ENCODE assay signal across 16 mouse cellular contexts in the genomic region with DNA sequence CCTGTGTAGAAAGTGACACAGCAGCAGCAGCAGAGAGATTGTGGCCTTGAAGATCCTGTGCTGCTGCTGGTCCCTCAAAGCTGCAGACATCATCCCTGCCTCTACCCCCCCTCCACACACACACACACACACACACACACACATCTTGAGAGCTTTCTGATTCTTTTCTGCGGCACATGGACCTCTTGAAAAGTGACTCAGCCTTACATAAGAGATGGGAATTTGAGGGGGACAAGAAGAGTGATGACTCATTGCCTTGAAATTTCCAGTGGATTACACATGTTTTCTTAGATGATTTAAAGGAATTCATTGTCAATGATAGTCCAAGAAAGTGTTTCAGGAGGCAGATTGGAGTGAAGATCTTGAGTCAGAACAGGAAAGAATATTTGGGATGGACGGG. TPM values are rescaled to one million over a fixed set of nuclear protein-coding genes. Genes with fewer than 3 reads are reported as not detected.
DNase-seq lines count a peak whose midpoint lies in the region; TF ChIP-seq lines count a peak whose summit lies in the region.
"Had no signal": no experiment of that assay in that cellular context is flagged by ENCODE, and none has a peak within 500 bp of the region (broad histone marks: within the 10 kb centered on the region; RNA-seq: fewer than 3 reads in every experiment).

No protein-coding gene starts in this region.

- H3K27me3 ChIP-seq in C2C12 (ENCODE audit: control insufficient read depth, insufficient read depth, insufficient read length), result no peaks in the 10 kb centered on the region
- H3K27me3 ChIP-seq: forebrain, embryonic 12.5 days; kidney, embryonic 15.5 days; limb, embryonic 15.5 days had no signal

- no peak overlapping the region for H3K4me3 ChIP-seq in lung, adult 2 months (replicated peaks; ENCODE audit: extremely low read depth, low read depth, low read length)
- H3K4me3 ChIP-seq in C2C12 (ENCODE audit: insufficient read depth, poor library complexity, severe bottlenecking), result no peak overlapping the region
- no peak overlapping the region for H3K4me3 ChIP-seq in embryonic fibroblast, embryonic 13.5 days (ENCODE audit: insufficient read depth, low read length)
- H3K4me3 ChIP-seq: forebrain, embryonic 12.5 days; kidney, embryonic 15.5 days; left cerebral cortex, adult 2 months; limb, embryonic 15.5 days had no signal

- TF ChIP-seq POLR2A in lung, adult 2 months (IDR thresholded peaks at IDR 0.05; ENCODE audit: borderline replicate concordance, extremely low read depth, low read depth, low read length), result no peak
- no peak for TF ChIP-seq POLR2A in embryonic fibroblast, embryonic 13.5 days (IDR thresholded peaks at IDR 0.05; ENCODE audit: low read depth, low read length)

- H3ac ChIP-seq in C2C12 (ENCODE audit: control insufficient read depth, insufficient read length, low read depth), result peak overlapping the region; percentile 27

- H3K79me2 ChIP-seq in C2C12 (ENCODE audit: control insufficient read depth, insufficient read depth), result no peaks in the 10 kb centered on the region

- no peaks in the 10 kb centered on the region for H3K79me3 ChIP-seq in C2C12 (ENCODE audit: low read depth)

- DNase-seq in heart, adult 18-20 months, result peak; percentile 18 to 28
- DNase-seq in heart, postnatal 14 days, result no peak
- peak; percentile 51 for DNase-seq in lung, postnatal 36 days
- DNase-seq in lung, adult 2 months, result no peak
- DNase-seq in neural tube, embryonic 10.5 days (ENCODE audit: extremely low spot score, low spot score), result no peak
- no peak for DNase-seq in frontal cortex, postnatal 14 days (ENCODE audit: low spot score in 2 of 2)
- DNase-seq: cerebellum, adult 11-12 months; liver, postnatal 0 days; right cerebral cortex, postnatal 14 days; thymus, postnatal 25 days had no signal

- H3K4me1 ChIP-seq in lung, adult 2 months (ENCODE audit: control insufficient read depth, insufficient read depth, low read length), result 0 out of 2 replicates have a peak, but pooled peaks cover 4% of the 10 kb centered on the region
- H3K4me1 ChIP-seq in embryonic fibroblast, embryonic 13.5 days (ENCODE audit: control insufficient read depth, insufficient read depth, low read length), result peaks cover 12% of the 10 kb centered on the region

- intact Hi-C loops in heart, postnatal 14 days (cut with DNase I), result no loop called here

- TF ChIP-seq CTCF in lung, adult 2 months (IDR thresholded peaks at IDR 0.05; ENCODE audit: insufficient read depth, low read length), result no peak
- TF ChIP-seq CTCF in C2C12 (IDR thresholded peaks at IDR 0.05; ENCODE audit: control insufficient read depth, insufficient read depth, insufficient read length), result no peak
- TF ChIP-seq CTCF in embryonic fibroblast, embryonic 13.5 days (IDR thresholded peaks at IDR 0.05; ENCODE audit: borderline replicate concordance, insufficient read depth, low read length), result no peak

- H3K36me3 ChIP-seq in C2C12 (ENCODE audit: control insufficient read depth, insufficient read depth), result no peaks in the 10 kb centered on the region
- H3K36me3 ChIP-seq: forebrain, embryonic 12.5 days; kidney, embryonic 15.5 days; limb, embryonic 15.5 days had no signal

- 59% methylated on average over 2 of the region's 2 CpGs for WGBS in lung, adult 2 months

- peak overlapping the region; percentile 90 for H3K27ac ChIP-seq in embryonic fibroblast, embryonic 13.5 days (ENCODE audit: insufficient read depth, low read length)
- H3K27ac ChIP-seq: forebrain, embryonic 12.5 days; kidney, embryonic 15.5 days; left cerebral cortex, adult 2 months; limb, embryonic 15.5 days had no signal

TF ChIP-seq in C2C12, 6 proteins besides CTCF, POLR2A, EP300 and RAD21:
- peak; percentile 87 for TF ChIP-seq MAX (IDR thresholded peaks at IDR 0.05)
- TF ChIP-seq FOSL1 (IDR thresholded peaks at IDR 0.05; ENCODE audit: insufficient read depth, low read length, poor library complexity, severe bottlenecking), result peak; percentile 94
- peak; percentile 76 for TF ChIP-seq CEBPB (IDR thresholded peaks at IDR 0.05; ENCODE audit: low read depth)
- no peak for TF ChIP-seq MYOG (IDR thresholded peaks at IDR 0.05; ENCODE audit: control insufficient read depth, extremely low read depth, insufficient read length)
- no peak for TF ChIP-seq MYOD1 (IDR thresholded peaks at IDR 0.05; ENCODE audit: control insufficient read depth, insufficient read length, low read depth)
- peak; percentile 20 for TF ChIP-seq USF1 (IDR thresholded peaks at IDR 0.05; ENCODE audit: low read depth)

RNA-seq across cellular contexts. Expression of gene Mcfd2, which starts 58.9 kb away (rescaled TPM):
- total RNA-seq in heart, adult 18-20 months (2021), result 10 to 100 TPM; 55.6 to 60.2 TPM
- 10 to 100 TPM; 39.7 to 42.0 TPM for total RNA-seq in heart, postnatal 14 days (2021)
- 71.7 and 87.8 TPM in 2 replicates for polyA plus RNA-seq in lung, adult 2 months (2012; rRNA removed)
- polyA plus RNA-seq in C2C12 (2012; fragmentation: generic; extraction: Trizol), result 43.1 TPM
- 112 and 146 TPM in 2 replicates for polyA plus RNA-seq in embryonic fibroblast, embryonic 13.5 days (2011; ENCODE audit: insufficient read length, low read depth, missing spikeins)

Comparison
In these comparisons a context has a peak if more than half of its experiments do, and no peak if none do; other contexts are left out.
1. DNase-seq: peak in heart, adult 18-20 months (2 of 2) and lung, postnatal 36 days (single experiment); none in heart, postnatal 14 days (0 of 2), lung, adult 2 months (single experiment), neural tube, embryonic 10.5 days (single experiment) and frontal cortex, postnatal 14 days (0 of 2).